Mouse (Mus musculus): Measurements from ENCODE around the gene Map2k5.

The Map2k5 gene

DNA sequence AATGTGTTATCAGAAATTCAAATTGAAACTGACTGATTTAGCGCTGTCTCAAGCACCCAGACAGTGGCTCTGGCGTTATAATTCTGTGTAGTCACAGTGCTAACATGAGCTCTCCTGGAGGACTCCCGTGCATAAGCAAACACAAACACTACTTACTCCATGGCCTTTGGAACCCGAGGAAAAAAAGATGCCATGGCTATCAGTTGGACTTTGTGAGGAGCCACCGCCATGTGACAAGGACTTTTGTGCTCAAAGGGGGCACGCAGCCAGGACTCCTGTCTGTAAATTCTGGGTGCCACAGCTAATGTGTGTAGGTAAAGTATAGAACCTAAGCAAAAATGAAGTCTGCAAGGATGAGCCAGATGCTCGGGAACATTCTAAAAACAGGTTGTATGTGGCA, 192.5 kb downstream of the Map2k5 start:
- DNase-seq (ENCODE audit: low spot score), result no peak

DNA sequence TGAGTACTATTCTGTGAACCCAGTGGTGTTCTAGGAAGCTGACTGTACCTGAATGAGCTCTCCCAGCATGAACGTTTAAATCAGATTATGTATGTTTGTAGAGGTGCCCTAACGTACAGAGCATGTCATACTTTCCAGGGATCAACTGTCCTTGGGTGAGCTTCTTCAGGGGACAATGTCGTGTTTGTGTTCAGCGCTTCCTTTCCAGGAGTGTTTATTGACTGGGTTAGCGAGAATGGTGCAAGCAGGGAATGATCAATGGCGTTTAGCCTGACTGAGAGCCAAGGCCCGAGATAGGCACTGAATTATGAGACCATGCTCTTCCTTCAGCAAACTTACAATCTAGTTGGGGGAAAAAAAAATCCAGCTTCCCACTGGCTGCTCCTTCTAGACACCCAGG, 193.8 kb downstream of the Map2k5 start:
- DNase-seq (ENCODE audit: low spot score), result no peak

DNA sequence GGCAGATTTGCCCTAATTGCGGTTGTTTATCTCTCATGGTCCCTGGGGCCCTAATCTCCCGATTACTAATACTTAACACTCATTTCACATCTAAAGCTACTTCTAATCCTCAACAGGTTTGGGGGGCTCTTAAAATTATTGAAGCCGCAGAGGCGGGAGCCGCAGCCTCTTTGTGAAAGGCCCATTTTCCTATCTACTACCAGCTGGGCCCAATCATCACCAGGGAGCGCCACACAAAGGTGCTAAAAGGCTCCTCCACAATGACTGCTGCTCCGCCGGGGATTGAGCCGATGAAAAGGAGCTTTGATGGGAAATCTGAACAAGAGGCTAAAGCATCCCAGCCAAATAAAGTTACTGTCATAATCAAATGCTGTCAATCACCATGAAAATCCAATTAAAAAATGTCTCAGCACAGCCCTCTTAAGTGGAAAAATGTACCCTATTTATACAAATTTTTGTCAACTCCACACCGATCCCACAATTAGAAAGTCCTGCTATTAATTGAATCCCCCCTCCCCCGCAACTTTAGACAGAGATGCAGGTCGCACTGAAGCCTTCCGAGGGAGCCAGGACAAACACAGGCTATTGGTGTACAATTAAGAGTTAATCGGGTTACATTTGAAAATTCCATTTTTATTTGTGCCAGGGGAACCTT, 195.3 kb downstream of the Map2k5 start:
- DNase-seq (ENCODE audit: low spot score), result no peak

DNA sequence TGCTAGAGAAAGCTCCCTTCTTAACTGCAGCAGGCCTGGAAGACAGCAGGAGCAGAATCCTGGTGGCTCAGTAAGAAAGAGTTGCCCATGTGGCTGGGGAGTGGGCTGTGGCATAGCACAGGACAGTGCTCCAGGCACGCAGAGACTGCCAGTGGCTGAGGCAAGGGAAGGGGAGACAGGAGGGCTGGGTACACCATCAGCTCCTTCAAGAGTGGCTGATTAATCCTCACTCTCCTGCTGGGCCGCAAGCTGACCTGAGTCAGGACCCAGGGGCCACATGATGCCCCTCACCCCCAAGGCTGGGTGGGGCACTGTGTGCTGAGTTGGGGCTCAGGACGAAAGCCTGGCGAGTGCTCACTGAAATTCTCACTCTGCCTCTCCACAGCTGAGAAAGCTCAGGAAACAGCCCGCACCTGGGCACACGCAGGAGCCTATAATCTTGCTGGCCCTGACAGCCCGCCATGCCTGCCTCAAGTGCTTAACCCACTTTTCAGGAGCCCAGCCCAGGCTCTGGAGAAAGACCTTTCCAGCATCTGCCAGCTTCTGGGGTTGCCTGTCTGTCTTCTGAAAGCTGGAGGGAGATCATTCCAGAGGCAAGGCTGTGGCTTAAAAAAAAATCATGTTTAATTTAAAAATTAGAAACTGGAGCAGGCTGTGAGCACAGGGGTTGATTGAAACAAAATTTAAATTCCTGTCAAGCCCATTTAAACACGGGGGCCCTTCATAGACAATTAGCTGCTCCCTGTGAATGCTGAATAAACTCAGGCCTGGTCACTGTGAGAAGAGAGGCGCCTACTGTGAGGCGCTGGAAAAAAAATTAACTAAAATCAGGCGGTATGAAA, 196.1 kb downstream of the Map2k5 start:
- no peak for DNase-seq (ENCODE audit: low spot score)

DNA sequence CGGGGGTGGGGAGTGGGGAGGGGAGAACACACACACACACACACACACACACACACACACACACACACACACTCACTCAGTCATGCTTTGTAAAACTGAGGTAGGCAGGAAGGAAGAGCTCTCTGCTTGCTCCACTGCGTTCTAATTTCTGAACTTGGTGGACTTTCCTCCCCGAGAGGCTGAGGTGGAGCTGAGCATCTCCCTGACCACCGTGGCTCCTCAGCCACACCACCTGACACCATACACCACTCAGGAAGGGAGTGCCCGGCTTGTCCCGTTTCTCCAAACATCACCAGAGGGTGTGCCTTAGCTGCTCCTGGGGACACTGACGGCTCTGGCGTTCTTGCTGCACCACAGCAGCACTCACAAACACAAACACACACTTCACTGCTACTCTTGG, 199.4 kb downstream of the Map2k5 start:
- DNase-seq (ENCODE audit: low spot score), result no peak

DNA sequence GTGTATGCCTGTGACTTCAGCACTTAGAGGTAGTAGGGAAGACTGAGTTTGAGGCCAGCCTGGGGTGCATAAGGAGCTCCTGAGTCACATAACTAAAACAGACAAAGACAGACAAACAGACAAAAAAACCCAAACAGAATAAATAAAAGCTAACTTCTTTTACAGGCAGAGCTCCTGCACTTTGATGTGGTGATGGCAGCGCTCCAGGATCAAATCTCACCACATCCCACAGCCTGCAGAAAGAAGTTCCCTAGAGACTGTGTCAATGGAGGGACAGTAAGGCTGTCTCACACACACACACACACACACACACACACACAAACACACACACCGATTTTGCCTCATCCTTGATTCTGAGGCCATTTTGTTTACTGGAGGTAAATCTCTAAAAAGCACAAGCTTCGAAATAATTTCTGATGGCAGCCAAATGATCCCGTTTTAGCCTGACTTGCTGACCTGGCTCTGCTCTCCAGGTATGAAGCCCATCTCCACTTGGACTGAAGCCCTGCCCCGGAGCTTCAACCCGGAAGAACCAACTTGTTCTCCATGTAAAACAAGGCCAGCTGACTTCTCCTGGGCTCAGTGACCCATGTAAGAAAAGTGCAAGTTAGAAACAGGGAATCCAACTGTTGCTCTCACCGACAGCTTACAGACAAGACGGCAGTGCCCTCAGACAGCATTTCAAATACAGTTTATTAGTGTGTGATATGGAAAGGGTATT, 203.5 kb downstream of the Map2k5 start:
- no peak for DNase-seq (ENCODE audit: low spot score)

DNA sequence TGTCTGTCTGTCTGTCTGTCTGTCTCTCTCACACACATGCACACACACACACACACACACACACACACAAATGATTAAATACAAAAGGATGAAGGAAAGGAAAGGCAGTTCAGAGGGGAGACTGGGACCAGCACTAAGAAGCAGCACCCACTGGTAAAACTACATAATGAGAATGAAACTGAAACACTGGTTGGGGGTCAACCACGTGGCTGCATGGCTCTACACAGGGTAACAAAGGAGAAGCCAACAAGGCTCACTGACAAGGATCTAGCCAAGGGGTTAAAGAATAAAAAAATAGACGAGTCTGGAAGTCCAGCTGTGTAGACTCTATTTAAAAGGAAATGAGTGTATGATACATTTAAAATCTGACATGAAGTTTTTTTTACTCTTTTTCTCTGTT, 205.8 kb downstream of the Map2k5 start:
- no peak for DNase-seq (ENCODE audit: low spot score)

DNA sequence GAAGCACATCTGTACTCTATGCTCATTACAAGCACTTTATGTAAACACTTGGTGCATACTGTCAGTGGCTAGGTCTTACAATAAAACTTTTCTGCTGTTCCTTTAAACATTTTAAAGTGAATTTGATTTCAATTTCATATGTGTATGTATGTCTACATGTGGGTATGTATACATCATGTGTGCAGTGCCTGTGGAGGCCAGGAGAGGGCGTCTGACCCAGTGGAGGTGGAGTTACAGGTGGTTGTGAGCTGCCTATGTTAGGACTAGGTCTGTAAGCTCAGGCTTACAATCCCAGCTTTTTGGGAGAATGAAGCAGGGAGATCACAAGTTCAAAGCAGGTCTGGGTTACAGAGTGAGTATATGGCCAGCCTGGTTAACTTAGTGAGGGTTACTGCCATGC, 208.6 kb downstream of the Map2k5 start:
- no peak for DNase-seq (ENCODE audit: low spot score)

DNA sequence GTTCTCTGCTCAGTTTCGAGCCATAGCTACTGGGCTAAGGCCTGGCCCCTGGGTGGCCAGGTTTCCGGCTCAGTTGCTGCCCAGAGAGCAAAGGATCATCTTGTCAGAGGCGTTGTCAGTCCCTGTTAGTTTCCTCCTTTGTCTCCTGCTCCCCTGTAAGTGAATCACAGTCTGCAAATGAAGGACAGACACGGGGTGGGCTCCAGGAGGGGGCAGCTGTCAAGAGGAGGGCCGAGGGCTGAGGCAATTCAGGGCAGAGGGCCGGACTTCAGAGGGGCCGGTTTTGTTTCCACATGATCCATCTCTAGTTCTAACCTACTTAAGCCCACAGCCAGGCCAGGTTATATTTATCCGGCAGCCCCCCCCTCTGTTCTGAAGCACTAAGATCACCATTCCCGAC, 212.6 kb downstream of the Map2k5 start:
- DNase-seq (ENCODE audit: low spot score), result no peak

DNA sequence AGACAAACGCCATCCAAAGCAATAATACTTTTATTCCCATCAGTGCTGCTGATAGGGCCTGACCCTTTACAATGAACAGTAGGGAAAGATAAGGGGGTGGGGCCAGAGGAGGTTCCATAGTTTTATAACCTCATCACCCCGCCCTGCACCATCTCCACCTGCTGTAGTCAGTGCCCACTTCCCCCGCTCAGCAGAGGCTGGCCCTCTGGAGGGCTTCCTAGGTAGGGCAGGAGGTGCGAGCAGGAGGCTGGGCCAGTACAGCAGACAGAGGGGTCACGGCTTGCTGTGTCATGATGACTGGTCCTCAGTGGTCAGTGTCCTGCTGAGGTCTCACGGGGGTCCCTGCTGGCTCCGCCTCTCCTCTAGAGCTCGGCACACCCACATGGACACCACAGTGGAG, 213.9 kb downstream of the Map2k5 start:
- no peak for DNase-seq (ENCODE audit: low spot score)

DNA sequence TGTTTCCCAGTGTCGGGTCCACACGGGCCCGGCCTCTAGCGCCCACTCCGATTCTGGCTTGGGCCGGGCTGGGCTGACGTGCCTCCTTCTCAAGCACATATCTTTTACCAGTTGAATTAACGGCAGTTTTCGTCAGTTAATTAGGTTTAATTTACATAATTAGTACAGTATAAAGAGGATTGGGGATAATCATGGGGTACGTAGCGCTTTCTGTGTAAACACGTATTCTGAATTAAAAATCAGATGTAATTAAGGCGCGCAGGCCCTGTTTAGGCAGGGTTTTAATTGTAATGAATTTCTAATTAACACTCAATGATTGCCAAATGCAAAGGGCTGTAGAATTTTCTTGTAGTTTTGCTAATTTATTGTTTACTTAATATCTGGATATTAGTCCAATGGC, 225.8 kb downstream of the Map2k5 start:
- DNase-seq (ENCODE audit: low spot score), result no peak

DNA sequence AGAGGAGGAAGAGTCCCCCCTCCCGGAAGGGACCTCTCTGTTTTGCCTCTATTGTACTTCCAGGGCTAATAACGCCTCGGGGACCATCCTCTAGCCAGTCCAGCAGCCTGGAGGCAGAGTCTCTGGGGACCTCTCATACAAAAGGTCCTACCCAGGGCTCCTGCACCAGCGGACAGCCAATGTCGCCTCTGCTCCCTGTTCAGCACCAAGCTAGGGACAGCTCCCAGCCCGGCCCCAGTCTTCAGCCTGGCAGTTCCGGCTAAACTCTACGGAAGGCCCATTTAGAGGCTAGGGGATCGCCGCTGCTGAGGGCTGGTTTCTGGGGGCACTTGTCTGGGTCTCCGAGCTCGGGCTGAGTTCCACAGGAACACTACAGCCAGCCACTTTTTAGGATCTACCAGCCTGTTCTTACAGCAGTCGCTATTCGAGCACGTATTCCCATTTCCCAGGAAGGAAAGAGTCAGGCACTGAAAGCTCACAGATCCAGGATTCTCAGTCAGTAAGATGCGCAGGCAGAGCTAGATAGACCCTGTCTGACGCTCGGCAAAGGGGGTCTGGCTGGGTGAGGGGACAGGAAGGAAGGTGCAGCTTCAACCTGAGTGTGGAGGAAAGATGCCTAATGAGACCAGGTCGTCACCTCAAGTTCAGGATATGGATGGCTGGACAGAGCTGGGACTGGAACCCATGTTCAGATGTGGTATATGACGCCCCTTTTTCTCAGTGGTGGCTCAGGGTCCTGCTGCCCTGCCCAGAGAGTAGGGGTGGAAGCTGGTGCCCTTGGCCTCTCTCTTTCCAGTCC, 226.4 kb downstream of the Map2k5 start:
- peak; percentile 82 for DNase-seq (ENCODE audit: low spot score)

DNA sequence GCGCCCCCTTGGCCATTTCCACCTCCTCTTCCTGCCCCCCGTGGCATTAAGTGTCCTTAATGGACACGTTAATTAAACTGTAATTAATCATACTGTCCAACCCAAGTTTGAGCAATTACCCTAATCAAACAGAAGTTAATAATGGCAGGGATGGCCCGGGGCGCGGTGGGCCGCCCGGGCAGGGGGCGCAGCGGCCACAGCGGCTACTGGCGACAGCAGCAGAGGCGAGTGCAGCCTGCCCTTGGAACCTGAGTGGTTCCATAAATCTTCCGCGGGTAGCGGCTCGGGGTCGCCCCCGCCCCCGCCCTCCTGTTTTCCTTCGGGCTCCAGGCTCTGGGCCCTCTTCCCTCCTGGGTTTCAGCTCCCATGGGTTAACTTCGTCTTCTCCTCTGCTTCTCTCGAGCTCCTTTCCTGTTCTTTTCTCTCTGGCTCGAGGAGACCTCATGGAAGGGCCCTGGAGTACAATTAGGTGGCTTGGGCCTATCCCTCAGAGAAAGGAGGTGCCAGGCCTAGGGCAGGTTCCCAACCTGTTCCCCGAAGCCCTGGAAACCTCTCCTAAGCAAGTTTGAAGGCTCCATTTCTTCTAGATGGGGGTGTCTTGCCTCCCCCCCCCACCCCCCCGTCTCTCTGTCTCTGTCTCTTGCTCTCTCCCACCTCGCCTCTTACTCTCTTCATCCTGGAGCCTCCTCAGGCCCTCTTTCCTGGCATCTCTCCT, 227.5 kb downstream of the Map2k5 start:
- no peak for DNase-seq (ENCODE audit: low spot score)

DNA sequence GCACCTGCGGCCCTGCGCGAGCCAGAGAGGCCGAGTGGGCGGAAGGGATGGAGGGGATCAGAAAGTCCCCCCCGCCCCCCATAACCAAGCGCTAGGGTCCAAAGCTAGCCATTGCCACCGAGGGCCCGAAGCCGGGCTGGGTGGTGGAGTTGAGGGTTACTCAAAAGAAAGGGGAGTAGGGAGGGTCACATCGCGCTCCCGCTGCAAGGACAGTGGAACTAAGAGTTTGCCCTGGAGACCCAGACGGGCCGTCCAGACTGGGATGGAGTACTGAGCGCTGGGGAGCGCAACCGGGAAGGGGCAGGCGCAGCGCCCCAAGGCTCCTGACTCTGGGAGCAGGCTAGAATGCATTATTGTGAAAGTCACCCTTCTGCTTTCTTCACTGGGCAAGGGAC, 228.3 kb downstream of the Map2k5 start:
- no peak for DNase-seq (ENCODE audit: low spot score)

DNA sequence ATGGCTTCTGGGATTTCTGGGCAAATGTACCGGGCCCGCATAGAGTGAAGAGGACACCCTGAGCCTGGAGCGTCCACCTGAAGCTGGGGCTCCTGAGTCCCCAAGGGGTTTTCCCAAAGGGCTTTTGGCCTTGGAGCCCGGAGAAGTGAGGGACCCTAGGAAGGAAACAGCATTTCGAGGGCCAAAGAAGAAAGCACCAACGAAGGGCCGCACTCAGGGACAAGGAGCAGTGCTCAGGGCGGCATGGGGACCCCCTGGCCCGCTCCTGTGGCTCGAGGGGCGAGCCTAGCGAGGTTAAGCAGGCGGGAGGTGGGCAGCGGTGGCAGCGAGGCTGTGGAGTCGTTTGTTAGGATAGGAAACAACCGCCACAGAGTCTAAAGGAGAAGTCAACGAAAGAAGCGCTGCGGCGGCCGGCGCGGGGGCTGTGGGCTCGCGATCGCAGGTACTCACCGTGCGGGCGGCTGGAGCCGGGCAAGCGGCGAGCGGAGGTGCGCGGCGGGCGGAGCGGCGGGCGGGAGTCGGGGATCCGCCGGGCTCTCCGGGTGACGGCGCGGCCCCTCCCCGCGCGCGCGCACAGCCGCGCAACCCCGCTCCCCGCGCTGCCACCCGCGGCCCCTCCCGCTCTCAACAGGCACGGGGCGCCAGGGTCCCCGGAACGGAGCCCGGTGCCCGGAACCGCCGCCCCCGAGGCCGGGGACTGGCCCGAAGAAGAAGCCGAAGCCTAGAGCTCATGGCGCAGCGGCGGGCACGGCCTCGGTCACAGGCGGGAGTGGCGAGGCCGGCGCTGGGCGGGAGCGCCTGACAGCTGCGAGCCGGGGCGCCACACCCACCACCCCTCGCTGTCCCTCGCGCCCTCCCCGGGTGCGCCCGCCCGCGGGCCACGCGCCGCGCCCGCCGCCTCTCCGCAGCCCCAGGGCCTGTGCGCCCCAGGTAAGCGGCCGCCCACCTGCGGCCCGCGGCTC, 229.0 kb downstream of the Map2k5 start, which contains the start of gene Skor1:
TSS of gene Skor1 (minus strand) at position 552 of the 962 bp plus-strand sequence.
- DNase-seq (ENCODE audit: low spot score), result no peak

DNA sequence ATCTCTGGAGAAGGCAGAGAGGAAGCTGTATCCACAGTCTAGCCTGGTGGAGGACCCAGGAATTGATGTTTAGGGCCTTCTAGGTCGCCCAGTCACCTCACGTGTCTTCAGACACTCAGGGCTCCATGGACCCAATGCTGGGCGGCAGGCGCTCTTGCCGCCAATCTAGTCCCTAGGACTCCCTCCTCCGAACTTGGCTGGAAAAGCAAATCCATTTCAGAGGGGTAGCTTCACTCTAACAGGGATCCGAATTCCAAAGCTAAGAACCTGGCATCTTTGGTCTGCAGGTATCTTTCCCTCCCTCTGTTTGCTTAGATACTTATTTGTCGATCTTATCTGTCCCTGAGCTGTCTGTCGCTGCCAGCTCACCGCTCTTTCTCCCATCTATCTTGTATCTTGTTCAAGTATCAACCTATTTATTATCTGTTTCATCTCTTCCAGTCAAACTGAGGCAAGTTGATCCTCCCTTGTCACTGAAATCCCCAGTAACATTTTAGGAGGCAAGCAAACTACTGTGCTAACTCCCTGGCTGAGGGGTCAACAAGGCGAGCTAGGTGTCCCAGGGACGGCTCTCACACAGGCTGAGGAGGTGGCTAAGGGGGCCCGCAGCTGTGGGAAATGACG, 229.8 kb downstream of the Map2k5 start:
- DNase-seq (ENCODE audit: low spot score), result no peak

DNA sequence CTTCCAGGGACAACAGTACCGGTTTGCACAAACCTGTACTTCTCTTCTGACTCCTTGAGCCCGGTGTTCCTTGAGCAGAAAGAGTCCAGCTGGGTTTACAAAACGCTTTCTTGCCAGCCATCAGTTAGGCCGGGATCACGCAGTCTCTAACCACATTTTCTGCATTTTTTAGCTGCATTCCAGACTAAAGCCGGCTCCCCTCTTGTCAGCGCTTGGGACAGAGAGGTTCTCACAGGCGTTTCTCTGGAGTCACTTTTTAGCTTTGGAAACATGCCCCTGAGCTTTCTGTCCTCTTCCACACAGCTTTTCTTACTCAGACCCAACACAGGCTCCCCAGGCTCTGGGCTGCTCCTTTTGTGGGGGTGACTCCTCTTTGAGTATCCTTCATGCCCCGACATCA, 230.4 kb downstream of the Map2k5 start:
- no peak for DNase-seq (ENCODE audit: low spot score)

DNA sequence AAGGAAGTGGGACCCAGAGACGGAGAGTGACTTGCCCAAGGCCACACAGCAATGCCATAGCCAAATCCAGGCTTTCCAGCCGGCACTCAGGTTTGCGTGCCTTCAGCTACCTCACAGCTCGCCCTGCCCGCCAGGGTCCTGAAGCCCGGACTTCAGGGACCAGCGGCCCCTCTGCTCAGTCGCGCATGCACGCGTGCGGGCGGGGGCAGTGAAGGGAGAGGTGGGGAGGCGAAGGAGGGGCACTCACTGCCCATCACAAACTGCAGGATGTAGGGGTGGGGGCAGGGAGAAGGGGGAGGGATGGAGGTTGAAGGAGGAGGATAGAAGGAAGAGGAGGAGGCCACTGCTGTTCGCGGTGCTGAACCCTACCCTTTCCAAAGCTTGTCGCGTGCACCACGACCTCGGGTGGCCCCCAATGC, 230.8 kb downstream of the Map2k5 start:
- no peak for DNase-seq (ENCODE audit: low spot score)

DNA sequence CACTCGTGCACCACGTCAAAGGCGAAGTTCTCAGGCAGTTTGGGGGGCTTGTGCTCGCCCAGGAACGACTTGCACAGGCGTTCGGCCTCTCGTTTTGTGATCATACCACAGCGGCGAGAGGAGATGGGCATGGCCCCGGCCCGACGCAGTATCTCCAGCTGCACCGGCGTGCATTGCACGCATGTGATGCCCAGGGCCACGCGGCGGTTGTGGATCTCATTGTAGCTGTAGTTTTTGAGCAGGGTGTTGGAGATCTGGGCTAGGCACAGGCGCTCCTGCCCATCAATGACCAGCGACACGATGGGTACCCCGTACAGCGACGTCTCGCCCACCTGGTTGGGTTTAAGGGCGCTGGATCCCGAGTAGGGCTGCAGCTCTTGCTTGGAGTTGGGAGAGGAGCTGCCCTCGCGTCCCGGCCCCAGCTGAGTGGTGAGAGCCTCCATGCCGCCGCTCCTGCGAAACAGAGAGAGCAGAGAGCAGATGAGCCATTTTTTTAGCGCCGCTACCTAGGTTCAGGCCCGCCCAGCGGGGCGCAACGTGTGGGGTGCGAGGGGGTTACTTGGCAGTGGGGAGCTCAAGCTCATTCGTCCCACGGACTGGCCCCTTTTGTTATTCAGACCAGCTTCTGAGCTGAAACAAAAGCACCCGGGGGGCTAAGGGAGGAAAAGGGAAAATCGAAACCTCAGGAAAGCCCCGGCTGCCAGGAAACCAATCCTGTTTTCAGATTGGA, 231.4 kb downstream of the Map2k5 start:
- DNase-seq (ENCODE audit: low spot score), result no peak
